Mouse (Mus musculus): ENCODE results near the gene Lactbl1.

DNA sequence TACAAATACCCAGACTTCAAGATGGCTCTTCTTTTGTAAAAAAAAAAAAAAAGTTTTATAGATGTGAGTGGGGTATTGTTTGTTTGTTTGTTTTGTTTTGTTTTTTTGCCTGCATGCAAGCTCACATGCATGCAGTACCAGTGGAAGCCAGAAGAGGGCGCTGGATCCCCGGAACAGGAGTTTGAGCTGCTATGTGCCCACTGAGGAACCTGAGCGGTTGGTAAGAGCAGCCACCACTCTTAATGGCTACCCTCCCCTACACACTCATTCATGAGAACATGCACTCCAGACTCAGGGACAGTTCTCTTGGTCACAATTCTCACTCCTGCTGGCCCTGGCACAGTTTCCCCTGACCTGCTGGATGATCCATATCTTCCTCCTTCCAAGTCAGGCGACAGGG lies 43.6 kb downstream of the Lactbl1 start:
- TF ChIP-seq EP300 (IDR thresholded peaks at IDR 0.05; ENCODE audit: insufficient read depth, low read depth, low read length), result no peak
- TF ChIP-seq POLR2A (IDR thresholded peaks at IDR 0.05; ENCODE audit: insufficient read depth, low read depth, low read length), result no peak
- peak; percentile 53 for TF ChIP-seq CTCF (IDR thresholded peaks at IDR 0.05)
